Mouse (Mus musculus) R1 (cell line): ENCODE data around the gene Tmem231.
A peak's percentile ranks its signal among the peaks of the same experiment; 100 is the strongest.

Experiments
- DNase-seq: peaks from one replicate; pipeline ENCODE4 v3.0.0-alpha.2; 2018; ENCODE audit warnings: low read depth, low spot score

Tmem231 gene

GRCm38 (mm10) chr8:111950846-111951245 lies 17.2 kb upstream of the Tmem231 start:
- DNase-seq = peak; percentile 49

- DNase-seq = no peak
Observed at GRCm38 (mm10) chr8:111947954-111948353, 14.3 kb upstream of the Tmem231 start.

- DNase-seq = no peak
Observed at GRCm38 (mm10) chr8:111947144-111947543, 13.5 kb upstream of the Tmem231 start.

GRCm38 (mm10) chr8:111943544-111943943 lies 9.9 kb upstream of the Tmem231 start:
- peak; percentile 98 for DNase-seq

- DNase-seq = peak; percentile 79
Observed at GRCm38 (mm10) chr8:111941101-111941454, 7.4 kb upstream of the Tmem231 start.

GRCm38 (mm10) chr8:111940171-111941100 lies 6.8 kb upstream of the Tmem231 start, which contains the start of gene Gabarapl2:
Gabarapl2 (plus strand) TSS chr8:111940703.
- DNase-seq = peak; percentile 99

- DNase-seq = peak; percentile 85
Observed at GRCm38 (mm10) chr8:111939516-111940142, 5.9 kb upstream of the Tmem231 start.

GRCm38 (mm10) chr8:111938076-111938985 lies 4.7 kb upstream of the Tmem231 start:
- DNase-seq = peak; percentile 90

GRCm38 (mm10) chr8:111937184-111937583 lies 3.5 kb upstream of the Tmem231 start:
- DNase-seq = no peak

GRCm38 (mm10) chr8:111934201-111934600 lies 520 bp upstream of the Tmem231 start:
- peak; percentile 73 for DNase-seq

GRCm38 (mm10) chr8:111932580-111933336 lies 923 bp downstream of the Tmem231 start:
- DNase-seq = peak; percentile 95

- DNase-seq = peak; percentile 76
Observed at GRCm38 (mm10) chr8:111931721-111932120, 2.0 kb downstream of the Tmem231 start.

- no peak for DNase-seq
Observed at GRCm38 (mm10) chr8:111929648-111930344, 3.9 kb downstream of the Tmem231 start.

GRCm38 (mm10) chr8:111924976-111925375 lies 8.7 kb downstream of the Tmem231 start:
- DNase-seq = peak; percentile 92

- peak; percentile 91 for DNase-seq
Observed at GRCm38 (mm10) chr8:111923383-111923804, 10.3 kb downstream of the Tmem231 start.

GRCm38 (mm10) chr8:111920971-111921370 lies 12.7 kb downstream of the Tmem231 start:
- DNase-seq = peak; percentile 84

GRCm38 (mm10) chr8:111919663-111920062 lies 14.0 kb downstream of the Tmem231 start:
- peak; percentile 84 for DNase-seq

- DNase-seq = peak; percentile 75
Observed at GRCm38 (mm10) chr8:111912860-111913432, 20.7 kb downstream of the Tmem231 start.

GRCm38 (mm10) chr8:111911572-111911971 lies 22.1 kb downstream of the Tmem231 start:
- DNase-seq = no peak
